Mouse (Mus musculus) left cerebral cortex, adult 8-10 months (tissue): ENCODE measurements around the gene Gm5475. TPM values are rescaled to one million over a fixed set of nuclear protein-coding genes. Genes with fewer than 3 reads are reported as not detected.

Experiments
- DNase-seq, 2 experiments: peaks; one replicate each; pipeline ENCODE4 v3.0.0; 2022; ENCODE audit warnings: low spot score in 2 of 2
- total RNA-seq, 4 experiments: library from RNA; stranded (reverse); gene quantifications; 2 replicates each; pipeline ENCODE4 v1.2.4; 2022

Gm5475 gene
- total RNA-seq, 4 experiments from 2014 or later: 0.15 TPM; not detected in 3

- DNase-seq: no peak
Observed at GRCm38 (mm10) chr15:100448572-100448971, 26.6 kb downstream of the Gm5475 start.

- no peak for DNase-seq
Observed at GRCm38 (mm10) chr15:100449495-100449894, 27.5 kb downstream of the Gm5475 start.

DNA sequence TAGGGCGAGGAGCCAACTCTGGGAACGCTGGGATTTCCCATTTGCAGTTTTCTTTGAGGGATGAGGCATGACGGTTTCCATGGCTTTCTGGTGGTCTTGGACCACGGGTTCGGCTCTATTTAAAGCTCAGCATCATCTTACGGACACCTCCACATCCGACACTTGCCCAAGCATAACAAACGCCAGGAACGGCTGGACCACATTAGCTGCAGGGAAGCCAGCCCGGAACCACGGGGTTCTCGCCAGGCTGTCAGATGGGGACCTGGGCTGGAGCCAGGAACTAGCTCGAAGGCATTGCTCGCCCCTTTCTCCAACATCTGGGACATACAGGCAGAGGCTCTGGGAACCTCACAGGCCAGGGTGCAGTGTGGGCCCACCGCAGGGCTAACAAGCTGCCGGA is 29.3 kb downstream of the Gm5475 start:
- DNase-seq: no peak

GRCm38 (mm10) chr15:100452486-100452885 is 30.5 kb downstream of the Gm5475 start:
- DNase-seq: no peak

- no peak for DNase-seq
Observed at GRCm38 (mm10) chr15:100456356-100456991, 34.5 kb downstream of the Gm5475 start.

DNA sequence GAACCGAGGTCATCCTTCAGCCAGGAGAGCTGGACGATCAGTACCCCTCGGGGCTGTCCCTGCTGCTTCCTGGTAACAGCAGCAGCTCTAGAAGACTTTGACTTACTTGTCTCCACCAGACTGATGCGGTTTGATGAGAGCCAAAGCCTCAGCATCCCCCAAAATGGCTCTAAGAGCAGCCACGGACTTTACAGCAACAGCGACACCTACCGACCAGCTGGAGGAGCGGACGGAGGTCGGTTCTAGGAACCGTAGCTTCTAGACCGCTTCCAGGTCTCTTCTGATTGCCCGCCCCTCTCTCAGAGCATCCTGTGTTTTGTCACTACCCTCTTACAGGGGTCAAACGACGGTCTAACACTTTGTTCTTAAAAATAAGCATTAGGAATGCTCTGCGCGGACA is 35.4 kb downstream of the Gm5475 start:
- DNase-seq: no peak

DNA sequence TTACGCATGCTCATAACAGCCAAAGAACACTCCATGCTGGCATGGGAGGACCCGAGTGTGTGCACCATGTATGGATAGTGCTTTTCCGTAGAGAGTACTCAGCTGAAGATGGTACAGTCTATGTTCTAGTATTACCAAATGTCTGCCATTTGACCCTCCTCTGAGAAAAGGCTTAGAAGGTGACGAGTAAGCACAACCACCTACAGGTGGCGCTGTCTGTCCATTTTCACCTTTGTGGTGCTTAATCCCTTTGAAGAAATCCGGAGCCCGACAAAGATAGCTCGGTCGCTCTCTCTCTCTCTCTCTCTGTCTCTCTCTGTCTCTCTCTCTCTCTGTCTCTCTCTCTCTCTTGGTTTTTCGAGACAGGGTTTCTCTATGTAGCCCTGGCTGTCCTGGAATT is 36.1 kb downstream of the Gm5475 start:
- no peak for DNase-seq

- no peak for DNase-seq
Observed at GRCm38 (mm10) chr15:100460942-100461341, 39.0 kb downstream of the Gm5475 start.

DNA sequence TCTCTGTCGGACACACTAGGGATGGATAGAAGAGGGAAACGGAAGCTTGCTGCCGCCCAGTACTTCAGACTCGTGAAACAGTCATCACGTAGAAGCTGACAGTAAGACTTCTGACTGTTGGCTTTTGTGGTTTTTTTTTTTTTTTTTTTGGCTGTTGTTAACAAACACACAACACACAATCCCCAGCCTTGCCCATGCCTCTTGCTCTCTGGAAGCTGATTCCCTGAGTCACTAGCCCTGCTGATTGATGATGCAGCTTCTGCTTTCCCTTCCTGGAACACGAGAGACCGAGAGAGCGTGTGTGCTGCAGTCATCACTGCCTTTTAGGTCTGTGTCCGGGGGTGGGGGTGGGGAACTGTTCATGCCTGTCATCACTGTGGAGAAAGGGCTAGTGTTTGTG is 39.7 kb downstream of the Gm5475 start:
- no peak for DNase-seq

GRCm38 (mm10) chr15:100462086-100462485 is 40.1 kb downstream of the Gm5475 start:
- DNase-seq: no peak

GRCm38 (mm10) chr15:100463712-100464111 is 41.8 kb downstream of the Gm5475 start:
- peak in 1 of 2 experiments; percentile 48 for DNase-seq

- no peak for DNase-seq
Observed at GRCm38 (mm10) chr15:100465432-100465831, 43.5 kb downstream of the Gm5475 start.

GRCm38 (mm10) chr15:100467738-100468137 is 45.8 kb downstream of the Gm5475 start:
- DNase-seq: no peak

DNA sequence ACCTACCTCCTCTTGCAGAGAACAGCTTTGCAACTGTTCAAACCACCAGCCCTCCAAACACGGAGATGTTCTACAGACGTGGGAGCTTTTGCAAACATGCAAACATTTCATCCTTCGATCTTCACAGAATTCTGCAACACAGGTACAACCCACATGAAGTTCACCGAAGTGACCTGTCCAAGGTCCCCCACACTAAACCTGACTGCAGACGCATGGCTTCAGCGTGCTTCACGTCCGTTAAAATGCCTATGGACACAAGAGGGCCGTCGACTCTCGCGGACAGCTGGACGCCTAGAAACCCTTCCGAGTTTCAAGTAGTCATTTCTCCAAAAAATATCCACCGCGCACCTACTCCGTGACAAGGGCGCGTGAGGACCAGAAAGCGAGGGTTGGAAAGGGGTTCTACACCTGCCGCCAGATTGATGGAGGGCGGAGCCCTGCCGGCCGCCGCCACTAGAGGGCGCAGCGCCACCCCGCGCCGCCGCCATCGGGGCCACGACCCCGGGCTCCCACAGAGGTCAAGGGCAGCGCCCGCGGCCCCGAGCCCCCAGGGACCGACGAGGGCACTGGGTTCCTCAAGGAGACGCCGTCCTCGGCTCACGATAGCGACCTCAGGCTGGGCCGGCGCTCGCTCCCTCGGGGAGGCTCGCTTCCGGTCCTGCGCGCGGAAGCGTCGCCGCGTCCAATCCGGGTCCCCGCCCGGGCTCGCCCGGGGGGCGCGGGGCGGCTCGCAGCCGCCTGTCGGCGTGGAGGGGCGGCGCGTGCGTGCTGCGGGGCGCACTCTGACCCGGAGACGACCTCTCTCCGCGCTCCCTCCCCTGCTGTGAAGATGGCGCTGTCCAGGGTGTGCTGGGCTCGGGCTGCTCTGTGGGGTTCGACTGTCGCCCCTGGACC is 46.6 kb downstream of the Gm5475 start, which contains the start of gene Letmd1:
Letmd1 (plus strand) TSS at position 729 of the 894 bp plus-strand sequence.
- peak; percentile 68 to 89 for DNase-seq

DNA sequence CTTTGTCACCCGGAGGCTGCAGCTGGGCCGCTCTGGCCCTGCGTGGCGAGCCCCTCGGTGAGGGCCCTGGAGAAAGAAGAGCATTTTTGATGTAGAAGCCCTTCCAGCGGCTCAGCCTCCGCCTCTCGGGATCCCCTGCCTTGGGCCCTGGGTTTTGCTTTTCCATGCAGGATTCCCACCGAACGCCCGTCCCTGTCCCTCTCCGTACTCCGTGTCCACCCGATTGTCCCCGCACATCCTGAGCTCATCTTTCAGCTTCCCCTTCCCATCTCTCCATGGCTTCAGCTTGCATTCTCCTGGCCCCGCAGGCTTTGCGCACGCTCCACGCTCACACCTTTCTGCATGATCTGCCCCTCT is 47.2 kb downstream of the Gm5475 start:
- no peak for DNase-seq

DNA sequence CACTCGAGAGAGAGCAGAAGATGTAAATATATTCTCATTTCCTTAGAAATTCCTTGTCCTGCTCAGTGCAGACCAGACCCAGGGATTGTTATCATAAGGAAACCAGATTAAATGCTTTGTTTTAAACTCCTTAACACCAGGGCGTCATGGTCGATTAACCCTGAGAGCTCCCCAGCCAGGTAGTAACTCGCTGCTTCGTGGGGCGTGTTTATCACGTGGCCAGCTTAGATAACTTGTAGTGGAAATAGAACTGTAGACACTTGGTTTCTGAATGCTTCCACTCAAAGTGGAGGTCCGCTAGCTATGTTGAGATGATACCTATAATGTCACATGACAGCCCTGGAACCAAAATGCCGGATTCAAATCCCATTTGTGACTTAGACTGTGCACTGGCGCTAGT is 48.1 kb downstream of the Gm5475 start:
- no peak for DNase-seq

DNA sequence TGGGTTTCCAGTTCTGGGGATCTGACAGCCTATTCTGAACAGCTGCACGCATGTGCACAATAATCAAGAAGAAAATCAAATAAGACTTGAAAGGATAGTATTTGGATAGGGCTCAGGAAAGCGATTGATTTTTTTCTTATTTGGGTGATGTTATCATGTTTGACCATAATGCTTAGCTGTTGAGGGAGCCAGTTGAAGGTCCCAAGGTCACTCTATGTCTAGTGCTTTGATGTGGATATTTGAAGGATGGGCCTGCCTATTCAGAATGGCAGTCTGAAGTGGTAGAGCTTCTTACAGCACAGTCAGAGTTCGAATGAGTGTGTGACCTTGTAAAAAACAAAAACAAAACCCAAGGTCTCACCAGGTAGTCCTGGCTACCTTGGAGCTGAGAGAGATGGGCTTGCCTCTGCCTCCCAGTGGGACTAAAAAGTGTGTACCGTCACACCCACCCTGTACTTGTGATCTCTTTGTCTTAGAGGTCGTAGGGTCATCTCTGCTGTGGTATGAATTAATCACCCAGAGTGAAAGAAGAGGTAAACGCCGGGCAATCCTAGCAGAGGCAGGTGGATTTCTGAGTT is 52.1 kb downstream of the Gm5475 start:
- DNase-seq: no peak

Other genes starting within 250 kb of the Gm5475 start
- gene Atf1, start 194.3 kb upstream of the Gm5475 start, total RNA-seq: 10 to 100 TPM; 20.6 to 27.1 (median 26.2) TPM
- gene Tmprss12, start 141.3 kb upstream of the Gm5475 start, total RNA-seq: not detected
- 10 to 100 TPM; 26.4 to 33.2 (median 32.4) TPM for gene Mettl7a1, start 118.0 kb upstream of the Gm5475 start, total RNA-seq
- gene Mettl7a3, start 87.2 kb upstream of the Gm5475 start, total RNA-seq: under 1 TPM; 0.23 to 0.30 (median 0.28) TPM
- under 1 TPM in 1 of 4 experiments, not detected in 3; 0.57 TPM for gene Methig1, start 69.0 kb upstream of the Gm5475 start, total RNA-seq
- gene Mettl7a2, start 68.9 kb upstream of the Gm5475 start, total RNA-seq: 1 to 10 TPM in 1 of 4 experiments, under 1 TPM in 1, not detected in 2; 0.78 to 1.0 TPM
- not detected for gene Higd1c, start 57.6 kb upstream of the Gm5475 start, total RNA-seq
- gene Slc11a2, start 2.9 kb downstream of the Gm5475 start, total RNA-seq: 10 to 100 TPM; 47.1 to 69.7 (median 54.5) TPM
- gene Letmd1, start 46.9 kb downstream of the Gm5475 start, total RNA-seq: 10 to 100 TPM; 55.3 to 64.5 (median 57.5) TPM
- gene Csrnp2, start 73.3 kb downstream of the Gm5475 start, total RNA-seq: 10 to 100 TPM; 29.1 to 31.5 (median 31.2) TPM
- gene Tfcp2, start 129.9 kb downstream of the Gm5475 start, total RNA-seq: 10 to 100 TPM; 27.7 to 31.7 (median 30.1) TPM
- 100 to 1,000 TPM; 119 to 151 (median 133) TPM for gene Pou6f1, start 177.8 kb downstream of the Gm5475 start, total RNA-seq
- 100 to 1,000 TPM; 118 to 126 (median 122) TPM for gene Dazap2, start 193.2 kb downstream of the Gm5475 start, total RNA-seq
- 1 to 10 TPM; 1.9 to 3.1 (median 2.3) TPM for gene Smagp, start 214.8 kb downstream of the Gm5475 start, total RNA-seq
- gene Bin2, start 247.4 kb downstream of the Gm5475 start, total RNA-seq: 10 to 100 TPM in 1 of 4 experiments, 1 to 10 TPM in 3; 6.8 to 10.0 (median 7.6) TPM